Mouse (Mus musculus) heart, embryonic 12.5 days (tissue): Measurements from ENCODE around the gene Fam222b. TPM values are rescaled to one million over a fixed set of nuclear protein-coding genes. Genes with fewer than 3 reads are reported as not detected.

Experiments used
- ATAC-seq: fragments of 200-750 bp; cut with Nextera tagmentation; 2 replicates; pipeline ENCODE4 v1.8.0; 2017; ENCODE audit warnings: moderate TSS enrichment, moderate library complexity; ENCODE audit not compliant: insufficient number of reproducible peaks, low FRiP score
- H3K27ac ChIP-seq: fragments of 300-500 bp; sonication (generic); 2 replicates; pipeline ENCODE4 v1.5.1; 2016; ENCODE audit warnings: mild to moderate bottlenecking, moderate library complexity; ENCODE audit not compliant: poor library complexity, severe bottlenecking
- H3K27me3 ChIP-seq: fragments of 300-500 bp; sonication (generic); replicated peaks from 2 replicates; pipeline ENCODE4 v1.6.1; 2016; ENCODE audit warnings: mild to moderate bottlenecking, moderate library complexity
- H3K36me3 ChIP-seq: fragments of 300-500 bp; sonication (generic); 2 replicates; pipeline ENCODE4 v1.6.1; 2016; ENCODE audit warnings: mild to moderate bottlenecking, moderate library complexity
- H3K4me1 ChIP-seq: fragments of 300-500 bp; sonication (generic); replicated peaks from 2 replicates; pipeline ENCODE4 v1.6.1; 2016; ENCODE audit warnings: mild to moderate bottlenecking
- H3K4me2 ChIP-seq: fragments of 300-500 bp; sonication (generic); 2 replicates; pipeline ENCODE4 v1.6.1; 2016; ENCODE audit warnings: mild to moderate bottlenecking, moderate library complexity
- H3K4me3 ChIP-seq: fragments of 300-500 bp; sonication (generic); 2 replicates; pipeline ENCODE4 v1.5.1; 2016; ENCODE audit warnings: mild to moderate bottlenecking
- H3K9ac ChIP-seq: fragments of 300-500 bp; sonication (generic); 2 replicates; pipeline ENCODE4 v1.6.1; 2016; ENCODE audit warnings: mild to moderate bottlenecking, moderate library complexity
- H3K9me3 ChIP-seq: fragments of 300-500 bp; sonication (generic); replicated peaks from 2 replicates; pipeline ENCODE4 v1.6.1; 2016; ENCODE audit warnings: mild to moderate bottlenecking, moderate library complexity
- WGBS: fragments of 180-500 bp; shearing (Covaris S2); methylation state at CpG from one replicate; pipeline ENCODE4 v1.1.7; 2016; 5-methylcytosine and 5-hydroxymethylcytosine counted together
- polyA plus RNA-seq: library from polyadenylated mRNA; unstranded; fragments of >200 nt; fragmentation: Nextera tagmentation; extraction: Ambion mirVana; gene quantifications from 2 replicates; pipeline ENCODE4 v1.2.1, GENCODE M21; 2016

Gene Fam222b
- polyA plus RNA-seq, 1 experiment from 2014 or later = 22.6 TPM

DNA sequence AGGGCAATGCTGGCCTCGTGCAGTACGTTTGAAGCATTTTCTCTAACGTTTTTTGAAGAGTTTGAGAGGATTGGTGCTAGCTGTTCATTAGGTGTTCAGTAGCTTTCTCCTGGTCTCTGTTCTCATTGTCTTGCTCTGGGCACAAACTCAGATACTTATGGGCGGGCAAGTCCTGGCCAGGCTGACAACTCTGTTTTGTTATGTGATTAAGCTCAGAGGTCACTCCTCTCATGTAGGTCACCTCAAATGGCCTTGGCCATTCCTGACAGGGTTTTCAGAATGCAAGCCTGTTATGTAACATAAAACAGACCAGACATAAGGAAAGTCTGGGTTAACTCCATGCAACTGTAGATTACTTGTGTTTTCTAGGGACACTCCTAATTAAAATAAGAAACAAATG, 43.1 kb downstream of the Fam222b start:
- Histone ChIP-seq H3K9me3 (no peaks in the 10 kb centered on the region), H3K4me3 (no peak overlapping the region), H3K4me2 (no peak overlapping the region), H3K9ac (no peak overlapping the region), H3K4me1 (peaks cover 56% of the 10 kb centered on the region), H3K27ac (peak overlapping the region; percentile 51; the same call in 1 of the 2 replicates), H3K27me3 (no peaks in the 10 kb centered on the region), H3K36me3 (no peaks in the 10 kb centered on the region)
- 62% methylated on average over 4 of the region's 4 CpGs for WGBS
- 0 out of 2 replicates have a peak, but pooled peaks have one; percentile 40 for ATAC-seq

GRCm38 (mm10) chr11:78138023-78138422, 43.6 kb downstream of the Fam222b start:
- ATAC-seq = no peak; the same call in 1 of the 2 replicates
- Histone ChIP-seq H3K27me3 (no peaks in the 10 kb centered on the region), H3K4me1 (peaks cover 52% of the 10 kb centered on the region), H3K36me3 (peaks cover 3% of the 10 kb centered on the region), H3K9ac (no peak overlapping the region), H3K9me3 (no peaks in the 10 kb centered on the region), H3K4me2 (no peak overlapping the region), H3K27ac (peak overlapping the region; percentile 51; the same call in 1 of the 2 replicates), H3K4me3 (no peak overlapping the region)
- WGBS = 73% methylated on average over 3 of the region's 3 CpGs

DNA sequence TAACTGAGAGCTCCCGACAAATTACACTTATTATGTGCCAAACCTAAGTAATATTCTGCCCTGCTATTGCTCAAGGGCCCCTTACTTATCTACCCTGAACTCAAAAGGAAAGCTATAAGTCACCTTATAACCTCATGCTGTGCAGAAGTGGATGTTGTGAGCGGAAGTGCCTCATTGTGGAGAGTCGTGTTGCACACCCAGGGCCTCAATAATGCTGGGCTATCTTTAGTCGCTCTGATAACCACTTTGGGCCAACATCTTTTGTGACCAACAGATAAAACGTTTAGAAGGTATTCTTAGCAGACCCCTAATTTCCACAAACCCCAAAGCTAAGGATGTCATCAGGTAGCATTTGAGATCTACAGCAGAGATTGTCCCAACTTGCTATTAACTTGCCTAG, 46.2 kb downstream of the Fam222b start:
- ATAC-seq = no peak
- 42% methylated on average over 5 of the region's 5 CpGs for WGBS

DNA sequence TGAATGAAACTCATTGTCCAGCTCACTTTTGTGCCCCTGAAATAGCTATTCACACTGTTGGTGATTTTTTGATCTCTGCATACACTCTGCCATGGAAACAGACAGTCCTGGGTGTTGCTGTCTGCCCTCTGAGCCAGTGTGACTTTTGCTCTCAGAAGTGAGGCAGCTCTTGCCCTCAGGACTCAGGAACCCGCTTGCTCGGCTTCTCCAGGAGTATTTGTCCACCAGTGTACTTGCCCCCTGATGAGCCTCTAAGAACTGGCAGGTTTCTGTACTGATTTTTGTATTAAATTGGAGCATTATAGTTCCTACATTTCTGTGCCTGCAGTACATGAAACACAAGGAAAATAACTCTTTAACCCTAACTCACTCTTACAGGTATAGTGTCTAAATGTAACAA, 49.1 kb downstream of the Fam222b start:
- Histone ChIP-seq H3K9me3 (no peaks in the 10 kb centered on the region), H3K4me3 (no peak overlapping the region), H3K27ac (0 out of 2 replicates have a peak overlapping the region, but pooled peaks have one; percentile 2), H3K27me3 (no peaks in the 10 kb centered on the region), H3K4me2 (no peak overlapping the region), H3K9ac (no peak overlapping the region), H3K36me3 (peaks cover 56% of the 10 kb centered on the region), H3K4me1 (peaks cover 27% of the 10 kb centered on the region)
- WGBS = 73% methylated on average over 2 of the region's 2 CpGs
- no peak for ATAC-seq

More for the DNA sequence above, 46.2 kb downstream of the Fam222b start:
- Histone ChIP-seq H3K4me2 (no peak overlapping the region), H3K4me3 (no peak overlapping the region), H3K27ac (no peak overlapping the region; the same call in 1 of the 2 replicates), H3K4me1 (peaks cover 43% of the 10 kb centered on the region), H3K9ac (no peak overlapping the region), H3K9me3 (no peaks in the 10 kb centered on the region), H3K27me3 (no peaks in the 10 kb centered on the region), H3K36me3 (peaks cover 29% of the 10 kb centered on the region)

- Histone ChIP-seq H3K36me3 (peaks cover 80% of the 10 kb centered on the region), H3K9me3 (no peaks in the 10 kb centered on the region)
- no peak for ATAC-seq
Measured at GRCm38 (mm10) chr11:78146168-78146567, 51.7 kb downstream of the Fam222b start.

DNA sequence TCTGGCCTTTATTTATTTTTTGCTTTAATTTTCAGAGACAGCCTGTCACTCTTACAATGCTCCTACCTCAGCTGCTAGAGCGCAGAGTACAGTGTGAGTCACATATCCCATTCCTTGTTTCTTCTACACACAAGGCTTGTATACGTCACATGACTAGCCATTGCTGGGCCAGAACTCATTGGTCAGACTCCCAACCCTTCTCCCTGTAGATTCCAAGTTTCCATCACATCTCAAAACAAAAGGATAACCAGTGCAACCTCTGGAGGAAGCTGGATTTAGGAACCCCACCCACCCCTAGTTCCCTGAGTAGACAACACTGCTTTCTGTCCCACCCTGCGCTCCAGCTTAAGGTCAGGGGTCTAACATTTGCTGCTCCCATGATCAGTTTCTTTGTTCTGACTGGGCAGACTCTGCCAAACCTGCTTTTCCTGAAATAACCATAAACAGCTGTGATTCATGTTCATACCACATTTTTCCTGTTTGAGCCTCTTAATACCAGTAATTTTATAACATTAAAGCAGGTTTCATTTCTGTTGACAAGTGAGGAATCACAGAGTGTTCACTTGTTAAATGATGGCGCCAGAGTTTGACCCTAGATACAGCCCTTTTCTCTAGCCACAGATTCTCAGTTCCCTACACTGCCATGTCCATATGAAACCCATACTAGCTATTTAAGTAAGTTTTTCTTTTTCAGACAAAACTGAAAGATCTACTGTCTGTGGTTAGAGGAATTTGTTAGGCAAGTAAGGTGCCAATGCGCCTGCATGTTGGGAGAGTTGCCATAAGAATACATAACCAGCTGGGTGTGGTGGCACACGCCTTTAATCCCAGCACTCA, 52.5 kb downstream of the Fam222b start:
- peaks cover 85% of the 10 kb centered on the region for H3K36me3 ChIP-seq
- H3K27ac ChIP-seq = no peak overlapping the region
- no peak overlapping the region for H3K4me2 ChIP-seq

More at GRCm38 (mm10) chr11:78146168-78146567, 51.7 kb downstream of the Fam222b start:
- H3K4me3 ChIP-seq = no peak overlapping the region
- H3K27me3 ChIP-seq = no peaks in the 10 kb centered on the region
- H3K9ac ChIP-seq = no peak overlapping the region
- H3K4me2 ChIP-seq = no peak overlapping the region
- H3K4me1 ChIP-seq = peaks cover 14% of the 10 kb centered on the region
- WGBS = 86% methylated on average over 5 of the region's 5 CpGs
- H3K27ac ChIP-seq = no peak overlapping the region

GRCm38 (mm10) chr11:78151161-78151560, 56.7 kb downstream of the Fam222b start:
- H3K9ac ChIP-seq = no peak overlapping the region
- H3K9me3 ChIP-seq = no peaks in the 10 kb centered on the region
- no peak overlapping the region for H3K27ac ChIP-seq
- WGBS = 24% methylated on average over 1 of the region's 1 CpGs
- no peak overlapping the region for H3K4me3 ChIP-seq
- H3K4me1 ChIP-seq = peaks cover 7% of the 10 kb centered on the region; the same call in 1 of the 2 replicates
- no peaks in the 10 kb centered on the region for H3K27me3 ChIP-seq
- no peak overlapping the region for H3K4me2 ChIP-seq
- H3K36me3 ChIP-seq = peaks cover 93% of the 10 kb centered on the region
- no peak for ATAC-seq

More for the DNA sequence above, 52.5 kb downstream of the Fam222b start:
- Histone ChIP-seq H3K27me3 (no peaks in the 10 kb centered on the region), H3K9me3 (no peaks in the 10 kb centered on the region), H3K4me3 (no peak overlapping the region), H3K4me1 (peaks cover 7% of the 10 kb centered on the region; the same call in 1 of the 2 replicates), H3K9ac (no peak overlapping the region)
- WGBS = 88% methylated on average over 6 of the region's 6 CpGs
- no peak for ATAC-seq

DNA sequence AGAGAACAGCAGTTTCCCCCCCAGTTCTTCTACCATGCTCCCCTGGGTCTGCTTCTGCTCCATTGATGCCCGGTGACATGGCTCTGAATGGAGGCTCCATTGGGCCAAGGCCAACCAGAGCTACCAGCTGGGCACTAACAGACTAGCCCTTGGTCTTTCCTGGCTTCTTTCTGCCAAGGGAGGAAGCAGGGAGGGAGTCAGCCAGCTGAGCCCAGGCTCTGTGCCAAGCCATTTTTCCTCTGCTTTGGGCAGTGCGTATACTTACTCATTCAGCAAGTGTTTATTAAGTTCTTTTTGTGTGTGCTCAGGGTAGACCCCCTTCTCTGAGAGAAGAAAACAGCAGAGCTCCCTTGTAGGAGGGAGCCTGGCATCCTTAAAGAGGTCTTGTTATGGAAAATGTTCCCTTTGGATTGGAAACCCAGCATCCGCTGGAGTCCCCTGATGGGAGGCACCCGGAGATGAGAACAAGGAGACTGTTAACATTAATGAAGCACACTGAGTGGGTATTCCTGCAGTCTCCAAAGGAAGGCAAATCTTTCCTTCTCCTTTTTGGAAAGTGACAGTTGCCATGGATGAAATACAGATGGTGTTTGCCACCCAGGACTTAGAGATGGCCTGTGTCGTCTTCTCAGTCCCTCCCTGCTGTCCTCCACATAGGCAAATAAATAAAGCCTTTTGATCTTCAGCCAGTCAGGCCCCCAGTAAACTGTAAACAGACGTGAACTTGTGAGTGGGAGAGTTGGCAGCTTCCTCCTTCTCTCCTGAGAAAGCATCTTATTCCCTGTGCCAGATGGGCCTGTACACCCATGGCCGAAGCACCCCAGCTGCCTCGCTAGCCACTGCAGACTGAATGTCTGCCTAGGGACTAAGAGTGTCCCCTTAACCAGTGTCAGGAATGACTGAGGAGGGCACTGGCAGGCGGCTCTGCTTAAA, 58.1 kb downstream of the Fam222b start:
- Histone ChIP-seq H3K36me3 (peaks cover 87% of the 10 kb centered on the region), H3K27ac (no peak overlapping the region), H3K27me3 (no peaks in the 10 kb centered on the region), H3K4me2 (no peak overlapping the region), H3K9me3 (no peaks in the 10 kb centered on the region), H3K4me3 (no peak overlapping the region), H3K9ac (no peak overlapping the region), H3K4me1 (peaks cover 4% of the 10 kb centered on the region; the same call in 1 of the 2 replicates)
- no peak for ATAC-seq
- 77% methylated on average over 9 of the region's 9 CpGs for WGBS

DNA sequence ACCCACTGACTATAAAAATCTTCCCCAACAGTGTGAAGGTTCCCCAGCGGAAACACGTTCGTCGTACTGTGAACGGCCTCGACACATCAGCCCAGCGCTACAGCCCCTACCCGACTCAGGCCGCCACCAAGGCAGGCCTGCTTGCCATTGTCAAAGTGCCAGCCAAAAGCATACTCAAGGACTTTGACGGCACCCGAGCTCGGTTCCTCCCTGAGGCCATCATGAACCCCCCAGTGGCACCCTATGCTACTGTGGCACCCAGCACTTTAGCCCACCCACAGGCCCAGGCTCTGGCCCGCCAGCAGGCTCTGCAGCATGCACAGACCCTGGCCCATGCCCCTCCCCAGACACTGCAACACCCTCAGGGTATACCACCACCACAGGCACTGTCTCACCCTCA, 59.3 kb downstream of the Fam222b start:
- 89% methylated on average over 13 of the region's 13 CpGs for WGBS

DNA sequence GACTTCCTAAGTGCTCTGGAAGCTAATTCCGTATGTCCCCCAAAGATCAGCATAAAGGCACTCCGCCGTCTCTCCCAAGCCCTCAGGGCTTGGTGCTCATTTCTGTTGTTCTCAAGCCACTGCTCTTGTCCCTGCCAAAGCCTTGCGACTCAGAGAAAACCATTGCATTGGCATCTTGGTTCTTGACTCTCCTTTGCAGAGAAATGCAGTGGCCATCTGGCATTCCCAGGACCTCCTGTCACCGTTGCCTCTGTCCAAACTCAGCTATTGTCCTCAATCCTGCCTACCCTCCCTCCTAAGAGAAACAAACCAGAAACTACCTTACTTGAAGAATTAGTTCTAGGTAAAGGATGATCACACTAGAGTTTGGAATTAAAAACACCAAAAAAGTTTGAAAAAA, 61.2 kb downstream of the Fam222b start:
- H3K4me2 ChIP-seq = no peak overlapping the region
- no peak overlapping the region for H3K27ac ChIP-seq
- peaks cover 10% of the 10 kb centered on the region; the same call in 1 of the 2 replicates for H3K4me1 ChIP-seq
- no peaks in the 10 kb centered on the region for H3K9me3 ChIP-seq
- no peak overlapping the region for H3K9ac ChIP-seq
- WGBS = 81% methylated on average over 5 of the region's 5 CpGs
- ATAC-seq = no peak
- H3K36me3 ChIP-seq = peaks cover 89% of the 10 kb centered on the region
- no peaks in the 10 kb centered on the region for H3K27me3 ChIP-seq
- H3K4me3 ChIP-seq = no peak overlapping the region

More for the DNA sequence above, 59.3 kb downstream of the Fam222b start:
- H3K9ac ChIP-seq = no peak overlapping the region
- 0 out of 2 replicates have a peak, but pooled peaks have one; percentile 28 for ATAC-seq
- no peaks in the 10 kb centered on the region for H3K27me3 ChIP-seq
- no peak overlapping the region for H3K4me2 ChIP-seq
- peaks cover 6% of the 10 kb centered on the region; the same call in 1 of the 2 replicates for H3K4me1 ChIP-seq
- H3K4me3 ChIP-seq = no peak overlapping the region
- peaks cover 87% of the 10 kb centered on the region for H3K36me3 ChIP-seq
- no peaks in the 10 kb centered on the region for H3K9me3 ChIP-seq
- H3K27ac ChIP-seq = no peak overlapping the region
